Mouse (Mus musculus): ENCODE measurements at regions not wholly inside any gene's neighbourhood (a gene's known extent, or its start where the extent isn't known, plus 50 kb on each side); places are given as distances from the start of the nearest gene placed in this dataset.

- DNase-seq, result no peak
These were observed 477.6 kb downstream of the Psat1 start for GRCm38 (mm10) chr19:15469541-15469940.

- DNase-seq, result no peak
These were observed 480.4 kb downstream of the Psat1 start for GRCm38 (mm10) chr19:15466713-15467112.

GRCm38 (mm10) chr19:15465063-15465760 lies 481.9 kb downstream of the Psat1 start:
- no peak for DNase-seq

GRCm38 (mm10) chr19:15457793-15458192 lies 489.3 kb downstream of the Psat1 start:
- no peak for DNase-seq

GRCm38 (mm10) chr19:15456943-15457735 lies 490.0 kb downstream of the Psat1 start:
- DNase-seq, result no peak

- no peak for DNase-seq
These were observed 498.1 kb downstream of the Psat1 start for GRCm38 (mm10) chr19:15448989-15449388.

- DNase-seq, result no peak
These were observed 515.3 kb downstream of the Psat1 start for GRCm38 (mm10) chr19:15431798-15432197.

- DNase-seq, result no peak
These were observed 525.8 kb downstream of the Psat1 start for GRCm38 (mm10) chr19:15421311-15421710.

GRCm38 (mm10) chr19:15398624-15399023 lies 548.5 kb downstream of the Psat1 start:
- no peak for DNase-seq

GRCm38 (mm10) chr19:15371682-15372081 lies 575.5 kb downstream of the Psat1 start:
- no peak for DNase-seq

- no peak for DNase-seq
These were observed 580.2 kb downstream of the Psat1 start for GRCm38 (mm10) chr19:15366951-15367350.

- no peak for DNase-seq
These were observed 590.0 kb downstream of the Psat1 start for GRCm38 (mm10) chr19:15357181-15357580.

GRCm38 (mm10) chr19:15348356-15348755 lies 598.8 kb downstream of the Psat1 start:
- DNase-seq, result no peak

- no peak for DNase-seq
These were observed 604.9 kb downstream of the Psat1 start for GRCm38 (mm10) chr19:15342229-15342628.

GRCm38 (mm10) chr19:15340305-15340983 lies 606.7 kb downstream of the Psat1 start:
- no peak for DNase-seq

GRCm38 (mm10) chr19:15339979-15340304 lies 607.2 kb downstream of the Psat1 start:
- DNase-seq, result no peak

GRCm38 (mm10) chr19:15330155-15330554 lies 617.0 kb downstream of the Psat1 start:
- no peak for DNase-seq

- no peak for DNase-seq
These were observed 647.7 kb downstream of the Psat1 start for GRCm38 (mm10) chr19:15299474-15299873.

GRCm38 (mm10) chr19:15285016-15285415 lies 662.1 kb downstream of the Psat1 start:
- no peak for DNase-seq

- no peak for DNase-seq
These were observed 644.9 kb upstream of the Tle4 start for GRCm38 (mm10) chr19:15242781-15243180.

- no peak for DNase-seq
These were observed 632.5 kb upstream of the Tle4 start for GRCm38 (mm10) chr19:15230129-15230927.

GRCm38 (mm10) chr19:15217387-15217786 lies 619.5 kb upstream of the Tle4 start:
- no peak for DNase-seq

GRCm38 (mm10) chr19:15214651-15215050 lies 616.8 kb upstream of the Tle4 start:
- no peak for DNase-seq

Measured in thymus, postnatal 36 days (tissue).